Mouse (Mus musculus): ENCODE measurements around the gene Lmod2. TPM values are rescaled to one million over a fixed set of nuclear protein-coding genes. Genes with fewer than 3 reads are reported as not detected.

Gene Lmod2
- total and polyA plus RNA-seq, 2 experiments, result 0.37 TPM; not detected in 1

DNA sequence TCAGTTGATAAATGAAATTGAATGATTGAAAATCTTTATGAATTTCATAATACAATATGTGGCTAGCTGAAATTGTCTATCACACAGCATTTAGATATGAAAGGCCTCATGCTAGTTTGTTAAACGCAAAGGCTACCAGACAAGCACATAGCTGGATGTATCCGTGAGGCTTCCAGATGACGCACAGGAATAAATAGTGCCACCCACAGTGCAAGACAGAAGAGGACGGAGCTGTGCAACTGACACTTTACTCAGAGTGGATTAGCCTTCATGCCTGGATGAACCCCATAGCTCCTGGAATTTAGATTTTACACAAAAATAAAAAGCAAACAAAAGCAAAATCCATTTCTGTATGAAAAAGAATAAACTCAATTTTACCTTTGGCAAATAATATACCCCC, 16.4 kb downstream of the Lmod2 start:
- H3K27me3 ChIP-seq (ENCODE audit: control insufficient read depth, insufficient read depth, low read length), result no peaks in the 10 kb centered on the region
- peaks cover 9% of the 10 kb centered on the region for H3K4me1 ChIP-seq (ENCODE audit: control insufficient read depth, insufficient read depth, low read length)
- DNase-seq (ENCODE audit: extremely low read depth, low read depth, low spot score), result no peak
- H3K36me3 ChIP-seq (ENCODE audit: control insufficient read depth, insufficient read depth, low read length), result peaks cover 39% of the 10 kb centered on the region
- no peak overlapping the region for H3K9ac ChIP-seq (ENCODE audit: low read depth, low read length)
- 98% methylated on average over 4 of the region's 4 CpGs for WGBS
- TF ChIP-seq CTCF (IDR thresholded peaks at IDR 0.05; ENCODE audit: low read depth, low read length), result no peak
- no peak for TF ChIP-seq POLR2A (IDR thresholded peaks at IDR 0.05; ENCODE audit: extremely low read depth, insufficient read depth, low read length)
- H3K4me3 ChIP-seq (ENCODE audit: insufficient read depth, low read depth, low read length), result no peak overlapping the region
- no peak overlapping the region for H3K27ac ChIP-seq (replicated peaks; ENCODE audit: insufficient read depth, low read depth, low read length)
- H3K79me2 ChIP-seq (ENCODE audit: control insufficient read depth, insufficient read depth, low read length), result no peaks in the 10 kb centered on the region

DNA sequence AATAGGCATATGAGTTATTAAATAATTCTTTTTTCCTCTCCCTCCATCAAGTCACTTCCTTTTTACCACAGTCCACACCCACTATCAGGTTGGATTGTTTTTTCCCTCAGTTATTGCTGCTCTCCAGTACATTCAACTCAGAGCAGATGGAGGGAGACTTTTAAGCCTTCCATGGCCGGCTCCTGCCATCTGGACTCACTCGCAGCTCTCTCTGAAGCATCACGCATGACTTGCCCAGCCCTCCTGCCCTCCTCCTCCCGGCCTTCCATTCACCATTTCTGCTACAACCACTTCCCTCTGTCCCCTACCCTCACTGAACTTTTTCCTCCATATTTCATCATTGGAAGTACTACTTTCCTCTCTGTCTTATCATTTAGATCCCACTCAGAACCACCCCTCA, 19.2 kb downstream of the Lmod2 start:
- Histone ChIP-seq H3K4me1 (ENCODE audit: control insufficient read depth, insufficient read depth, low read length) (peaks cover 5% of the 10 kb centered on the region), H3K36me3 (ENCODE audit: control insufficient read depth, insufficient read depth, low read length) (peaks cover 49% of the 10 kb centered on the region), H3K4me3 (ENCODE audit: insufficient read depth, low read depth, low read length) (no peak overlapping the region), H3K9ac (ENCODE audit: low read depth, low read length) (no peak overlapping the region), H3K27me3 (ENCODE audit: control insufficient read depth, insufficient read depth, low read length) (no peaks in the 10 kb centered on the region), H3K79me2 (ENCODE audit: control insufficient read depth, insufficient read depth, low read length) (no peaks in the 10 kb centered on the region), H3K27ac (replicated peaks; ENCODE audit: insufficient read depth, low read depth, low read length) (no peak overlapping the region)
- TF ChIP-seq CTCF (IDR thresholded peaks at IDR 0.05; ENCODE audit: low read depth, low read length) (no peak), POLR2A (IDR thresholded peaks at IDR 0.05; ENCODE audit: extremely low read depth, insufficient read depth, low read length) (no peak)
- WGBS, result 90% methylated on average over 4 of the region's 4 CpGs
- no peak for DNase-seq (ENCODE audit: extremely low read depth, low read depth, low spot score)

GRCm38 (mm10) chr6:24619285-24620045, 21.9 kb downstream of the Lmod2 start:
- WGBS, result 76% methylated on average over 6 of the region's 6 CpGs
- peaks cover 50% of the 10 kb centered on the region for H3K36me3 ChIP-seq (ENCODE audit: control insufficient read depth, insufficient read depth, low read length)
- H3K4me3 ChIP-seq (ENCODE audit: insufficient read depth, low read depth, low read length), result no peak overlapping the region
- no peaks in the 10 kb centered on the region for H3K27me3 ChIP-seq (ENCODE audit: control insufficient read depth, insufficient read depth, low read length)
- no peaks in the 10 kb centered on the region; the same call in 1 of the 2 replicates for H3K79me2 ChIP-seq (ENCODE audit: control insufficient read depth, insufficient read depth, low read length)
- no peak overlapping the region for H3K9ac ChIP-seq (ENCODE audit: low read depth, low read length)
- TF ChIP-seq CTCF (IDR thresholded peaks at IDR 0.05; ENCODE audit: low read depth, low read length) (no peak), POLR2A (IDR thresholded peaks at IDR 0.05; ENCODE audit: extremely low read depth, insufficient read depth, low read length) (no peak)
- DNase-seq (ENCODE audit: extremely low read depth, low read depth, low spot score), result no peak
- H3K27ac ChIP-seq (replicated peaks; ENCODE audit: insufficient read depth, low read depth, low read length), result no peak overlapping the region
- H3K4me1 ChIP-seq (ENCODE audit: control insufficient read depth, insufficient read depth, low read length), result no peaks in the 10 kb centered on the region

- Histone ChIP-seq H3K27me3 (ENCODE audit: control insufficient read depth, insufficient read depth, low read length) (no peaks in the 10 kb centered on the region), H3K9ac (ENCODE audit: low read depth, low read length) (no peak overlapping the region), H3K27ac (replicated peaks; ENCODE audit: insufficient read depth, low read depth, low read length) (no peak overlapping the region), H3K79me2 (ENCODE audit: control insufficient read depth, insufficient read depth, low read length) (no peaks in the 10 kb centered on the region; the same call in 1 of the 2 replicates), H3K4me3 (ENCODE audit: insufficient read depth, low read depth, low read length) (no peak overlapping the region), H3K36me3 (ENCODE audit: control insufficient read depth, insufficient read depth, low read length) (peaks cover 48% of the 10 kb centered on the region), H3K4me1 (ENCODE audit: control insufficient read depth, insufficient read depth, low read length) (no peaks in the 10 kb centered on the region)
- WGBS, result 83% methylated on average over 2 of the region's 2 CpGs
- DNase-seq (ENCODE audit: extremely low read depth, low read depth, low spot score), result no peak
- TF ChIP-seq POLR2A (IDR thresholded peaks at IDR 0.05; ENCODE audit: extremely low read depth, insufficient read depth, low read length) (no peak), CTCF (IDR thresholded peaks at IDR 0.05; ENCODE audit: low read depth, low read length) (no peak)
Measured at GRCm38 (mm10) chr6:24620936-24621335, 23.4 kb downstream of the Lmod2 start.

- no peak overlapping the region for H3K4me3 ChIP-seq (ENCODE audit: insufficient read depth, low read depth, low read length)
- no peak overlapping the region for H3K9ac ChIP-seq (ENCODE audit: low read depth, low read length)
- WGBS, result 83% methylated on average over 2 of the region's 2 CpGs
- no peaks in the 10 kb centered on the region for H3K4me1 ChIP-seq (ENCODE audit: control insufficient read depth, insufficient read depth, low read length)
- no peaks in the 10 kb centered on the region; the same call in 1 of the 2 replicates for H3K79me2 ChIP-seq (ENCODE audit: control insufficient read depth, insufficient read depth, low read length)
- no peak for DNase-seq (ENCODE audit: extremely low read depth, low read depth, low spot score)
- H3K27me3 ChIP-seq (ENCODE audit: control insufficient read depth, insufficient read depth, low read length), result no peaks in the 10 kb centered on the region
- no peak overlapping the region for H3K27ac ChIP-seq (replicated peaks; ENCODE audit: insufficient read depth, low read depth, low read length)
- TF ChIP-seq POLR2A (IDR thresholded peaks at IDR 0.05; ENCODE audit: extremely low read depth, insufficient read depth, low read length) (no peak), CTCF (IDR thresholded peaks at IDR 0.05; ENCODE audit: low read depth, low read length) (no peak)
- peaks cover 42% of the 10 kb centered on the region for H3K36me3 ChIP-seq (ENCODE audit: control insufficient read depth, insufficient read depth, low read length)
Measured at GRCm38 (mm10) chr6:24622098-24622497, 24.5 kb downstream of the Lmod2 start.

GRCm38 (mm10) chr6:24627586-24628030, 30.0 kb downstream of the Lmod2 start:
- Histone ChIP-seq H3K36me3 (ENCODE audit: control insufficient read depth, insufficient read depth, low read length) (peaks cover 22% of the 10 kb centered on the region), H3K9ac (ENCODE audit: low read depth, low read length) (no peak overlapping the region), H3K27ac (replicated peaks; ENCODE audit: insufficient read depth, low read depth, low read length) (no peak overlapping the region), H3K27me3 (ENCODE audit: control insufficient read depth, insufficient read depth, low read length) (no peaks in the 10 kb centered on the region), H3K4me3 (ENCODE audit: insufficient read depth, low read depth, low read length) (no peak overlapping the region), H3K4me1 (ENCODE audit: control insufficient read depth, insufficient read depth, low read length) (peaks cover 3% of the 10 kb centered on the region), H3K79me2 (ENCODE audit: control insufficient read depth, insufficient read depth, low read length) (peaks cover 5% of the 10 kb centered on the region; the same call in 1 of the 2 replicates)
- TF ChIP-seq POLR2A (IDR thresholded peaks at IDR 0.05; ENCODE audit: extremely low read depth, insufficient read depth, low read length) (no peak), CTCF (IDR thresholded peaks at IDR 0.05; ENCODE audit: low read depth, low read length) (peak; percentile 65)
- DNase-seq (ENCODE audit: extremely low read depth, low read depth, low spot score), result peak; percentile 62
- whole genome bisulfite sequencing, result 65% methylated on average over 5 of the region's 5 CpGs

Data from liver, adult 2 months (tissue).